Comparison of ENCODE assay signal across 14 mouse cellular contexts in genomic region chr19:55119541-55119940, GRCm38 (mm10). TPM values are rescaled to one million over a fixed set of nuclear protein-coding genes. Genes with fewer than 3 reads are reported as not detected.
DNase-seq lines count a peak whose midpoint lies in the region; ATAC-seq and TF ChIP-seq lines count a peak whose summit lies in the region.
"Had no signal": no experiment of that assay in that cellular context is flagged by ENCODE, and none has a peak within 500 bp of the region (broad histone marks: within the 10 kb centered on the region; RNA-seq: fewer than 3 reads in every experiment).

No protein-coding gene starts in this region.

- H3K4me1 ChIP-seq in heart, embryonic 11.5 days (ENCODE audit: control insufficient read depth, insufficient read depth, low read length): peaks cover 20% of the 10 kb centered on the region
- peaks cover 6% of the 10 kb centered on the region for H3K4me1 ChIP-seq in heart, adult 2 months (ENCODE audit: control insufficient read depth, insufficient read depth, low read length)
- H3K4me1 ChIP-seq in lung, adult 2 months (ENCODE audit: control insufficient read depth, insufficient read depth, low read length): no peaks in the 10 kb centered on the region

- no peak for DNase-seq in heart, adult 2 months
- peak; percentile 41 for DNase-seq in lung, postnatal 10 days
- DNase-seq in lung, adult 2 months: no peak
- DNase-seq in kidney, postnatal 4 days: peak; percentile 51 to 73
- no peak for DNase-seq in urinary bladder, postnatal 14 days (ENCODE audit: low spot score)
- DNase-seq in adrenal gland, postnatal 4 days (ENCODE audit: low spot score in 2 of 2): no peak
- no peak for DNase-seq in spleen, postnatal 10 days (ENCODE audit: low spot score in 2 of 2)
- DNase-seq: adrenal gland, adult 8-10 months; cerebellum, postnatal 14 days; gastrocnemius, postnatal 36 days had no signal

- H3K4me2 ChIP-seq in heart, embryonic 11.5 days: no peak overlapping the region; the same call in 1 of the 2 replicates
- H3K4me2 ChIP-seq: embryonic facial prominence, embryonic 12.5 days; forebrain, embryonic 13.5 days; limb, embryonic 12.5 days had no signal

- 42% methylated on average over 2 of the region's 2 CpGs for WGBS in heart, embryonic 11.5 days (ENCODE audit: insufficient replicate concordance)
- WGBS in heart, adult 2 months: 33% methylated on average over 2 of the region's 2 CpGs
- 43% methylated on average over 2 of the region's 2 CpGs for WGBS in lung, adult 2 months

- no peak for TF ChIP-seq POLR2A in heart, adult 2 months (IDR thresholded peaks at IDR 0.05; ENCODE audit: insufficient read depth, low read depth, low read length)
- TF ChIP-seq POLR2A in lung, adult 2 months (IDR thresholded peaks at IDR 0.05; ENCODE audit: borderline replicate concordance, extremely low read depth, low read depth, low read length): no peak

- no peaks in the 10 kb centered on the region for H3K27me3 ChIP-seq in heart, embryonic 11.5 days (ENCODE audit: control insufficient read depth, insufficient read depth, low read length)
- H3K27me3 ChIP-seq in heart, adult 2 months (ENCODE audit: control insufficient read depth, insufficient read depth, low read length): no peaks in the 10 kb centered on the region
- H3K27me3 ChIP-seq: embryonic facial prominence, embryonic 12.5 days; forebrain, embryonic 13.5 days; limb, embryonic 12.5 days had no signal

- H3K9ac ChIP-seq in heart, embryonic 11.5 days (ENCODE audit: low read depth, low read length): no peak overlapping the region
- no peak overlapping the region for H3K9ac ChIP-seq in heart, adult 2 months (ENCODE audit: low read depth, low read length)
- H3K9ac ChIP-seq: embryonic facial prominence, embryonic 12.5 days; forebrain, embryonic 13.5 days; limb, embryonic 12.5 days had no signal

- intact Hi-C loops in heart, adult 2 months (cut with DNase I): no loop called here

- no peak for TF ChIP-seq CTCF in heart, adult 2 months (IDR thresholded peaks at IDR 0.05)
- no peak for TF ChIP-seq CTCF in lung, adult 2 months (IDR thresholded peaks at IDR 0.05; ENCODE audit: insufficient read depth, low read length)

- no peak overlapping the region for H3K4me3 ChIP-seq in heart, embryonic 11.5 days (ENCODE audit: low read depth, low read length)
- no peak overlapping the region for H3K4me3 ChIP-seq in heart, adult 2 months
- H3K4me3 ChIP-seq in lung, adult 2 months (replicated peaks; ENCODE audit: extremely low read depth, low read depth, low read length): no peak overlapping the region
- H3K4me3 ChIP-seq: embryonic facial prominence, embryonic 12.5 days; forebrain, embryonic 13.5 days; limb, embryonic 12.5 days had no signal

- no peaks in the 10 kb centered on the region for H3K79me2 ChIP-seq in heart, adult 2 months (replicated peaks; ENCODE audit: control insufficient read depth, insufficient read depth, low read length)

- no peak for TF ChIP-seq EP300 in heart, adult 2 months (IDR thresholded peaks at IDR 0.05; ENCODE audit: insufficient read depth, low read depth, low read length)

- no peaks in the 10 kb centered on the region for H3K9me3 ChIP-seq in heart, embryonic 11.5 days (replicated peaks; ENCODE audit: control insufficient read depth, low read length)
- H3K9me3 ChIP-seq: embryonic facial prominence, embryonic 12.5 days; forebrain, embryonic 13.5 days; limb, embryonic 12.5 days had no signal

- no peaks in the 10 kb centered on the region for H3K36me3 ChIP-seq in heart, embryonic 11.5 days (ENCODE audit: control insufficient read depth, insufficient read depth, low read length)
- H3K36me3 ChIP-seq in heart, adult 2 months (ENCODE audit: control insufficient read depth, insufficient read depth, low read length): no peaks in the 10 kb centered on the region
- H3K36me3 ChIP-seq: embryonic facial prominence, embryonic 12.5 days; limb, embryonic 12.5 days had no signal

- H3K27ac ChIP-seq in heart, embryonic 11.5 days (ENCODE audit: low read depth, low read length): peak overlapping the region; percentile 24; the same call in 1 of the 2 replicates
- H3K27ac ChIP-seq in heart, adult 2 months: no peak overlapping the region; the same call in 1 of the 2 replicates
- H3K27ac ChIP-seq: embryonic facial prominence, embryonic 12.5 days; forebrain, embryonic 13.5 days; limb, embryonic 12.5 days had no signal

- no peak for ATAC-seq in heart, embryonic 11.5 days (replicated peaks; ENCODE audit: insufficient number of reproducible peaks, low FRiP score, low TSS enrichment)
- ATAC-seq: forebrain, embryonic 13.5 days had no signal

RNA-seq across cellular contexts. Expression of gene Gpam, which starts 7.5 kb away (rescaled TPM):
- 9.9 and 11.0 TPM in 2 replicates for polyA plus RNA-seq in heart, embryonic 11.5 days (2014; fragmentation: Nextera tagmentation; extraction: Ambion mirVana)
- 100 to 1,000 TPM; 149 to 173 TPM for total RNA-seq in heart, adult 2 months (2021)
- 75.4 and 121 TPM in 2 replicates for polyA plus RNA-seq in heart, adult 2 months (2012; rRNA removed)
- polyA plus RNA-seq in lung, adult 2 months (2012; rRNA removed): 59.0 and 70.8 TPM in 2 replicates
- 100 to 1,000 TPM; 192 to 213 TPM for total RNA-seq in adrenal gland, postnatal 4 days (2021)

Comparison
In these comparisons a context has a peak if more than half of its experiments do, and no peak if none do; other contexts are left out.
1. DNase-seq: peak in lung, postnatal 10 days (single experiment) and kidney, postnatal 4 days (2 of 2); none in heart, adult 2 months (0 of 2), lung, adult 2 months (single experiment), urinary bladder, postnatal 14 days (single experiment), adrenal gland, postnatal 4 days (0 of 2) and spleen, postnatal 10 days (0 of 2).